Mouse (Mus musculus) myocyte (in vitro differentiated cells): ENCODE results near the gene Rhno1. TPM values are rescaled to one million over a fixed set of nuclear protein-coding genes. Genes with fewer than 3 reads are reported as not detected.
A peak's percentile ranks its signal among the peaks of the same experiment; 100 is the strongest.

Experiments
- H3K27me3 ChIP-seq: one replicate; pipeline ENCODE4 v1.6.1; 2011; ENCODE audit not compliant: control insufficient read depth, insufficient read depth, insufficient read length
- H3K36me3 ChIP-seq: one replicate; pipeline ENCODE4 v1.6.1; 2011; ENCODE audit not compliant: control insufficient read depth, insufficient read depth
- H3K4me2 ChIP-seq: one replicate; pipeline ENCODE4 v1.6.1; 2011; ENCODE audit warnings: low read depth, control low read depth
- H3K4me3 ChIP-seq: one replicate; pipeline ENCODE4 v1.5.1; 2011; ENCODE audit warnings: mild to moderate bottlenecking, control low read depth, moderate library complexity
- H3K79me2 ChIP-seq: one replicate; pipeline ENCODE4 v1.6.1; 2011; ENCODE audit not compliant: control insufficient read depth, insufficient read depth
- H3ac ChIP-seq: one replicate; pipeline ENCODE4 v1.6.1; 2011; ENCODE audit not compliant: control insufficient read depth, insufficient read length
- CEBPB ChIP-seq: IDR thresholded peaks from 2 replicates; pipeline ENCODE4 v1.6.1; 2011; ENCODE audit warnings: mild to moderate bottlenecking, moderate library complexity; ENCODE audit not compliant: poor library complexity, insufficient read depth, severe bottlenecking
- E2F4 ChIP-seq: IDR thresholded peaks from one replicate; pipeline ENCODE4 v1.6.1; 2011; ENCODE audit warnings: mild to moderate bottlenecking, control low read depth, moderate library complexity; ENCODE audit not compliant: insufficient read depth
- MAX ChIP-seq: IDR thresholded peaks from one replicate; pipeline ENCODE4 v1.6.1; 2011; ENCODE audit warnings: low read depth, mild to moderate bottlenecking, control low read depth
- MYOD1 ChIP-seq, 3 experiments: IDR thresholded peaks; one replicate each; pipeline ENCODE4 v1.6.1; 2011; ENCODE audit warnings: control low read depth in 2 of 3, low read depth in 2 of 3, mild to moderate bottlenecking in 2 of 3, moderate library complexity in 1 of 3; ENCODE audit not compliant: insufficient read length in 2 of 3, control insufficient read depth in 1 of 3
- MYOG ChIP-seq, 3 experiments: IDR thresholded peaks; one replicate each; pipeline ENCODE4 v1.6.1; 2011; ENCODE audit warnings: control low read depth in 2 of 3, low read depth in 2 of 3, mild to moderate bottlenecking in 2 of 3; ENCODE audit not compliant: insufficient read length in 2 of 3, control insufficient read depth in 1 of 3, insufficient read depth in 1 of 3
- POLR2A ChIP-seq: IDR thresholded peaks from one replicate; pipeline ENCODE4 v1.6.1; 2011; ENCODE audit warnings: low read depth, mild to moderate bottlenecking, control low read depth, moderate library complexity; ENCODE audit not compliant: insufficient read length
- POLR2AphosphoS2 ChIP-seq: IDR thresholded peaks from one replicate; pipeline ENCODE4 v1.6.1; 2011; ENCODE audit warnings: low read depth, control low read depth; ENCODE audit not compliant: insufficient read length
- REST ChIP-seq: IDR thresholded peaks from one replicate; pipeline ENCODE4 v1.6.1; 2011; ENCODE audit warnings: mild to moderate bottlenecking, control low read depth, moderate library complexity; ENCODE audit not compliant: insufficient read depth, insufficient read length
- SRF ChIP-seq: IDR thresholded peaks from one replicate; pipeline ENCODE4 v1.6.1; 2011; ENCODE audit warnings: low read depth; ENCODE audit not compliant: control insufficient read depth, insufficient read length
- TCF12 ChIP-seq: IDR thresholded peaks from one replicate; pipeline ENCODE4 v1.6.1; 2011; ENCODE audit warnings: mild to moderate bottlenecking, control low read depth; ENCODE audit not compliant: poor library complexity, insufficient read depth, severe bottlenecking
- TCF3 ChIP-seq: IDR thresholded peaks from one replicate; pipeline ENCODE4 v1.6.1; 2011; ENCODE audit warnings: low read depth, control low read depth; ENCODE audit not compliant: insufficient read length
- USF1 ChIP-seq: IDR thresholded peaks from one replicate; pipeline ENCODE4 v1.6.1; 2011; ENCODE audit warnings: low read depth, mild to moderate bottlenecking, control low read depth, moderate library complexity
- polyA plus RNA-seq: library from polyadenylated mRNA; unstranded; fragments of >200 nt; fragmentation: generic; extraction: Trizol; gene quantifications from one replicate; pipeline ENCODE4 v1.2.1, GENCODE M21; 2012; ENCODE audit warnings: missing spikeins

Rhno1 gene
- polyA plus RNA-seq, 1 experiment = 32.8 TPM

GRCm38 (mm10) chr6:128345623-128346022, 17.1 kb downstream of the Rhno1 start:
- peak; percentile 64 for TF ChIP-seq CEBPB
- no peak for TF ChIP-seq SRF
- no peak for TF ChIP-seq POLR2A
- no peaks in the 10 kb centered on the region for H3K27me3 ChIP-seq

GRCm38 (mm10) chr6:128341956-128342723, 20.6 kb downstream of the Rhno1 start:
- H3K4me2 ChIP-seq = no peak overlapping the region
- H3ac ChIP-seq = no peak overlapping the region
- peaks cover 4% of the 10 kb centered on the region for H3K79me2 ChIP-seq
- TF ChIP-seq MYOG (IDR thresholded peaks at IDR 0.05; ENCODE audit: control insufficient read depth in 1 of 3, insufficient read depth in 1 of 3, insufficient read length in 2 of 3, low read depth in 2 of 3) (no peak), REST (no peak), USF1 (no peak), SRF (no peak), TCF12 (no peak), POLR2AphosphoS2 (no peak), MYOD1 (IDR thresholded peaks at IDR 0.05; ENCODE audit: control insufficient read depth in 1 of 3, insufficient read length in 2 of 3, low read depth in 2 of 3) (no peak), TCF3 (no peak), MAX (no peak), E2F4 (no peak), POLR2A (no peak), CEBPB (no peak)
- H3K36me3 ChIP-seq = peaks cover 4% of the 10 kb centered on the region
- no peaks in the 10 kb centered on the region for H3K27me3 ChIP-seq
- H3K4me3 ChIP-seq = no peak overlapping the region

More at GRCm38 (mm10) chr6:128345623-128346022, 17.1 kb downstream of the Rhno1 start:
- peak overlapping the region; percentile 45 for H3K4me2 ChIP-seq
- no peak overlapping the region for H3ac ChIP-seq
- H3K4me3 ChIP-seq = no peak overlapping the region
- H3K79me2 ChIP-seq = peaks cover 4% of the 10 kb centered on the region
- H3K36me3 ChIP-seq = no peaks in the 10 kb centered on the region

GRCm38 (mm10) chr6:128338876-128339275, 23.8 kb downstream of the Rhno1 start:
- no peaks in the 10 kb centered on the region for H3K27me3 ChIP-seq
- TF ChIP-seq CEBPB (no peak), TCF12 (no peak), MYOG (IDR thresholded peaks at IDR 0.05; ENCODE audit: control insufficient read depth in 1 of 3, insufficient read depth in 1 of 3, insufficient read length in 2 of 3, low read depth in 2 of 3) (no peak), MAX (no peak), REST (no peak), POLR2A (no peak), USF1 (no peak), E2F4 (no peak), SRF (no peak), POLR2AphosphoS2 (no peak)
- peaks cover 4% of the 10 kb centered on the region for H3K36me3 ChIP-seq
- no peak overlapping the region for H3ac ChIP-seq
- no peaks in the 10 kb centered on the region for H3K79me2 ChIP-seq
- H3K4me2 ChIP-seq = no peak overlapping the region
- no peak overlapping the region for H3K4me3 ChIP-seq

GRCm38 (mm10) chr6:128337467-128337866, 25.2 kb downstream of the Rhno1 start:
- Histone ChIP-seq H3K4me2 (no peak overlapping the region), H3K79me2 (no peaks in the 10 kb centered on the region), H3K4me3 (no peak overlapping the region), H3K36me3 (peaks cover 9% of the 10 kb centered on the region), H3ac (no peak overlapping the region), H3K27me3 (no peaks in the 10 kb centered on the region)
- TF ChIP-seq TCF12 (no peak), USF1 (no peak), SRF (no peak), POLR2AphosphoS2 (no peak), E2F4 (no peak), MYOG (IDR thresholded peaks at IDR 0.05; ENCODE audit: control insufficient read depth in 1 of 3, insufficient read depth in 1 of 3, insufficient read length in 2 of 3, low read depth in 2 of 3) (no peak), CEBPB (no peak), POLR2A (no peak), REST (no peak), MYOD1 (IDR thresholded peaks at IDR 0.05; ENCODE audit: control insufficient read depth in 1 of 3, insufficient read length in 2 of 3, low read depth in 2 of 3) (no peak), TCF3 (no peak)

- H3ac ChIP-seq = no peak overlapping the region
- no peaks in the 10 kb centered on the region for H3K79me2 ChIP-seq
- no peak overlapping the region for H3K4me2 ChIP-seq
- no peak overlapping the region for H3K4me3 ChIP-seq
- TF ChIP-seq REST (no peak), CEBPB (no peak), POLR2AphosphoS2 (no peak), MYOG (IDR thresholded peaks at IDR 0.05; ENCODE audit: control insufficient read depth in 1 of 3, insufficient read depth in 1 of 3, insufficient read length in 2 of 3, low read depth in 2 of 3) (no peak), TCF3 (no peak), USF1 (no peak), MAX (no peak), POLR2A (no peak), E2F4 (no peak), MYOD1 (IDR thresholded peaks at IDR 0.05; ENCODE audit: control insufficient read depth in 1 of 3, insufficient read length in 2 of 3, low read depth in 2 of 3) (no peak), SRF (no peak), TCF12 (no peak)
- H3K36me3 ChIP-seq = peaks cover 25% of the 10 kb centered on the region
- no peaks in the 10 kb centered on the region for H3K27me3 ChIP-seq
These were observed 28.1 kb downstream of the Rhno1 start for GRCm38 (mm10) chr6:128334397-128335124.
